Mouse (Mus musculus): ENCODE measurements around the gene Slco3a1. TPM values are rescaled to one million over a fixed set of nuclear protein-coding genes. Genes with fewer than 3 reads are reported as not detected.

Slco3a1 gene
- polyA plus RNA-seq, 2 experiments: 0.69 to 1.1 TPM

GRCm38 (mm10) chr7:74399729-74400128 lies 154.9 kb downstream of the Slco3a1 start:
- DNase-seq (ENCODE audit: low read depth in 3 of 3, low spot score in 3 of 3): no peak
- 57% methylated on average over 6 of the region's 6 CpGs for WGBS (ENCODE audit: insufficient replicate concordance)
- no peak overlapping the region for H3K9ac ChIP-seq (replicated peaks)
- no peak overlapping the region for H3K4me3 ChIP-seq (ENCODE audit: insufficient read depth in 1 of 2, low read depth in 2 of 2, low read length in 2 of 2)
- H3K9me3 ChIP-seq (ENCODE audit: control insufficient read depth, low read length): no peaks in the 10 kb centered on the region
- H3K27ac ChIP-seq: no peak overlapping the region
- ATAC-seq (ENCODE audit: insufficient read depth): no peak
- H3K27me3 ChIP-seq (ENCODE audit: control insufficient read depth, insufficient read depth, low read length): no peaks in the 10 kb centered on the region
- H3K36me3 ChIP-seq (replicated peaks; ENCODE audit: control insufficient read depth, insufficient read depth, low read depth): no peaks in the 10 kb centered on the region
- H3K4me1 ChIP-seq (replicated peaks; ENCODE audit: control insufficient read depth in 2 of 2, insufficient read depth in 2 of 2, low read length in 1 of 2): no peaks in the 10 kb centered on the region
- TF ChIP-seq EP300 (IDR thresholded peaks at IDR 0.05; ENCODE audit: low read depth) (no peak), CTCF (IDR thresholded peaks at IDR 0.05; ENCODE audit: low read depth) (no peak)
- H3K4me2 ChIP-seq (ENCODE audit: low read depth): no peak overlapping the region

GRCm38 (mm10) chr7:74399154-74399553 lies 155.4 kb downstream of the Slco3a1 start:
- no peak for TF ChIP-seq EP300 (IDR thresholded peaks at IDR 0.05; ENCODE audit: low read depth)
- no peak for TF ChIP-seq CTCF (IDR thresholded peaks at IDR 0.05; ENCODE audit: low read depth)
- no peaks in the 10 kb centered on the region for H3K9me3 ChIP-seq (ENCODE audit: control insufficient read depth, low read length)
- H3K27ac ChIP-seq: no peak overlapping the region
- DNase-seq (ENCODE audit: low read depth in 3 of 3, low spot score in 3 of 3): no peak
- ATAC-seq (ENCODE audit: insufficient read depth): no peak
- H3K4me3 ChIP-seq (ENCODE audit: insufficient read depth in 1 of 2, low read depth in 2 of 2, low read length in 2 of 2): no peak overlapping the region
- WGBS (ENCODE audit: insufficient replicate concordance): 56% methylated on average over 4 of the region's 4 CpGs
- H3K4me1 ChIP-seq (replicated peaks; ENCODE audit: control insufficient read depth in 2 of 2, insufficient read depth in 2 of 2, low read length in 1 of 2): no peaks in the 10 kb centered on the region
- no peak overlapping the region for H3K9ac ChIP-seq (replicated peaks)
- no peaks in the 10 kb centered on the region for H3K36me3 ChIP-seq (replicated peaks; ENCODE audit: control insufficient read depth, insufficient read depth, low read depth)
- H3K4me2 ChIP-seq (ENCODE audit: low read depth): no peak overlapping the region
- H3K27me3 ChIP-seq (ENCODE audit: control insufficient read depth, insufficient read depth, low read length): no peaks in the 10 kb centered on the region

- Histone ChIP-seq H3K27ac (no peak overlapping the region), H3K36me3 (replicated peaks; ENCODE audit: control insufficient read depth, insufficient read depth, low read depth) (no peaks in the 10 kb centered on the region), H3K4me3 (ENCODE audit: insufficient read depth in 1 of 2, low read depth in 2 of 2, low read length in 2 of 2) (no peak overlapping the region), H3K27me3 (ENCODE audit: control insufficient read depth, insufficient read depth, low read length) (no peaks in the 10 kb centered on the region), H3K9me3 (ENCODE audit: control insufficient read depth, low read length) (no peaks in the 10 kb centered on the region), H3K4me2 (ENCODE audit: low read depth) (no peak overlapping the region), H3K4me1 (replicated peaks; ENCODE audit: control insufficient read depth in 2 of 2, insufficient read depth in 2 of 2, low read length in 1 of 2) (no peaks in the 10 kb centered on the region), H3K9ac (replicated peaks) (no peak overlapping the region)
- DNase-seq (ENCODE audit: low read depth in 3 of 3, low spot score in 3 of 3) (no peak), ATAC-seq (ENCODE audit: insufficient read depth) (no peak)
- TF ChIP-seq CTCF (IDR thresholded peaks at IDR 0.05; ENCODE audit: low read depth) (no peak), EP300 (IDR thresholded peaks at IDR 0.05; ENCODE audit: low read depth) (no peak)
- 59% methylated on average over 2 of the region's 2 CpGs for WGBS (ENCODE audit: insufficient replicate concordance)
Observed at GRCm38 (mm10) chr7:74398326-74398725, 156.3 kb downstream of the Slco3a1 start.

- H3K9me3 ChIP-seq (ENCODE audit: control insufficient read depth, low read length): no peaks in the 10 kb centered on the region
- WGBS (ENCODE audit: insufficient replicate concordance): 41% methylated on average over 5 of the region's 5 CpGs
- no peak for ATAC-seq (ENCODE audit: insufficient read depth)
- no peaks in the 10 kb centered on the region for H3K36me3 ChIP-seq (replicated peaks; ENCODE audit: control insufficient read depth, insufficient read depth, low read depth)
- H3K9ac ChIP-seq (replicated peaks): no peak overlapping the region
- no peak overlapping the region for H3K4me2 ChIP-seq (ENCODE audit: low read depth)
- H3K27me3 ChIP-seq (ENCODE audit: control insufficient read depth, insufficient read depth, low read length): no peaks in the 10 kb centered on the region
- H3K27ac ChIP-seq: no peak overlapping the region
- no peak for DNase-seq (ENCODE audit: low read depth in 3 of 3, low spot score in 3 of 3)
- H3K4me1 ChIP-seq (replicated peaks; ENCODE audit: control insufficient read depth in 2 of 2, insufficient read depth in 2 of 2, low read length in 1 of 2): no peaks in the 10 kb centered on the region
- H3K4me3 ChIP-seq (ENCODE audit: insufficient read depth in 1 of 2, low read depth in 2 of 2, low read length in 2 of 2): no peak overlapping the region
- TF ChIP-seq EP300 (IDR thresholded peaks at IDR 0.05; ENCODE audit: low read depth) (no peak), CTCF (IDR thresholded peaks at IDR 0.05; ENCODE audit: low read depth) (no peak)
Observed at GRCm38 (mm10) chr7:74391451-74391873, 163.1 kb downstream of the Slco3a1 start.

GRCm38 (mm10) chr7:74389570-74389969 lies 165.0 kb downstream of the Slco3a1 start:
- ATAC-seq (ENCODE audit: insufficient read depth): no peak

More at GRCm38 (mm10) chr7:74389570-74389969, 165.0 kb downstream of the Slco3a1 start:
- WGBS (ENCODE audit: insufficient replicate concordance): 33% methylated on average over 2 of the region's 2 CpGs
- no peak for DNase-seq (ENCODE audit: low read depth in 3 of 3, low spot score in 3 of 3)
- H3K4me3 ChIP-seq (ENCODE audit: insufficient read depth in 1 of 2, low read depth in 2 of 2, low read length in 2 of 2): no peak overlapping the region
- H3K27ac ChIP-seq: no peak overlapping the region
- no peak overlapping the region for H3K9ac ChIP-seq (replicated peaks)
- no peak overlapping the region for H3K4me2 ChIP-seq (ENCODE audit: low read depth)
- H3K27me3 ChIP-seq (ENCODE audit: control insufficient read depth, insufficient read depth, low read length): no peaks in the 10 kb centered on the region
- no peaks in the 10 kb centered on the region for H3K36me3 ChIP-seq (replicated peaks; ENCODE audit: control insufficient read depth, insufficient read depth, low read depth)
- no peaks in the 10 kb centered on the region for H3K4me1 ChIP-seq (replicated peaks; ENCODE audit: control insufficient read depth in 2 of 2, insufficient read depth in 2 of 2, low read length in 1 of 2)
- TF ChIP-seq CTCF (IDR thresholded peaks at IDR 0.05; ENCODE audit: low read depth) (no peak), EP300 (IDR thresholded peaks at IDR 0.05; ENCODE audit: low read depth) (no peak)
- no peaks in the 10 kb centered on the region for H3K9me3 ChIP-seq (ENCODE audit: control insufficient read depth, low read length)
